Mouse (Mus musculus): Measurements from ENCODE around the gene Zcchc14. TPM values are rescaled to one million over a fixed set of nuclear protein-coding genes. Genes with fewer than 3 reads are reported as not detected.
"Not testable (repeated sequence)": the region's sequence is repeated elsewhere in the genome, so short reads cannot be mapped to it uniquely, and the experiment has no call there.

The Zcchc14 gene
- polyA plus RNA-seq, 1 experiment from 2014 or later = 10.7 TPM

DNA sequence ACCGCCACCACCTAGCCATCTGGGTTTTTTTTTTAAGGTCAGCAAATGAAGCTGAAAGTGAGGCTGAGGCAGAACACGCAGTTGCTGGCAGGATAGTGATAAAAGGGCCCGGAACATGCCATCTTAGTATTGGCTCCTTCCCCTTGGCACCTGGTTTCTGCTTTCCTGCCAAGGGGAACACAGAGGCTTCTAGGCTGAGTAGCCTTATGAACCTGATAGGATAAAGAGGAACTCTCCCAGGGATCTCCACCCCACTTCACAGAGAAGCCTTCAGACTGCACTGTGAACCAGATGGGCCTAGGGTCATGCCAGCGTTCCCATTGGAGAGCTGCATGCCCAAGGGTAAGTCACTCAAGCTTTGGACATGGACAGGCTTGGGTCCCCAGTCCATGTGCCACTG, 28.2 kb upstream of the Zcchc14 start:
- Histone ChIP-seq H3K4me1 (replicated peaks) (no peaks in the 10 kb centered on the region), H3K9me3 (no peaks in the 10 kb centered on the region), H3K27ac (no peak overlapping the region), H3K27me3 (replicated peaks) (no peaks in the 10 kb centered on the region), H3K4me2 (replicated peaks) (no peak overlapping the region), H3K4me3 (replicated peaks) (no peak overlapping the region), H3K9ac (no peak overlapping the region), H3K36me3 (no peaks in the 10 kb centered on the region)
- ATAC-seq = no peak
- 83% methylated on average over 4 of the region's 4 CpGs for WGBS

DNA sequence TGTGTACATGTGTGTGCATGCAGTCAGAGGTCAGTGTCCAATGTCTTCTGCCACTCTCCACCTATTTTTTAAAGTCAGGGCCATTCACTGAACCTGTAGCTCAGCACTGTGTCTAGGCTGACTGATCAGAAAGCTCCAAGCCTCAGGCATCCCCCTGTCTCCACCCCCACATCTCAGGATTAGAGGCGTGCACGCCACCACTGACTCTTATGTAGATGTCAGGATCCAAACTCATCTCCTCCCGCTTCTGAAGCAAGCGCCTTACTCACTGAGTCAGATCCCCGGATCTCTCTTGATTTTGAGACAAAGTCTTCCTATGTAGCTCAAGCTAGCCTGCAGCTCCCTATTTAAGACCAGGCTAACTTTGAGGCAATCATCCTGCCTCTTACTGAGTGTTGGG, 26.0 kb upstream of the Zcchc14 start:
- WGBS = 70% methylated on average over 5 of the region's 5 CpGs
- H3K27me3 ChIP-seq (replicated peaks) = no peaks in the 10 kb centered on the region
- H3K4me3 ChIP-seq (replicated peaks) = no peak overlapping the region
- ATAC-seq = no peak
- H3K4me1 ChIP-seq (replicated peaks) = no peaks in the 10 kb centered on the region
- H3K9me3 ChIP-seq = no peaks in the 10 kb centered on the region
- H3K9ac ChIP-seq = no peak overlapping the region
- H3K4me2 ChIP-seq (replicated peaks) = no peak overlapping the region
- H3K27ac ChIP-seq = no peak overlapping the region
- H3K36me3 ChIP-seq = no peaks in the 10 kb centered on the region

DNA sequence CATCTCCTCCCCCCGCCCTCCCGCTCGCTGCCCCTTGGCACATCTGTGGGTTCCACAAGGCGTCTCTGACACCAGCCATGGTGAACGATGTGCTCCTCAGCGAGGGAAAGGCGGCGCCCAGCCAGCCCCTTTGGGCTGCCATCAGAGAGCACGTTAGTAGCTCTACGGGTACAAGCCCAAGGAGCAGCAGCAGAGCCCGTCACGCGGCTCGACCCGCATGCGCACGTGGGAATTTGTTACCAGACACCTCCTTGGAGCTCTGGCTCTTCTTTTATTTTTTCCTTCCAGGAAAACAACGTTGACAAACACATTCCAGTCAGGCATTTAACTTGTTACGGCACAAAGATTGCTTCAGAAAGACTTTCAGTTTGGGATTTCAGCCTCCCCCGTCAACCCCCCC, 23.0 kb upstream of the Zcchc14 start:
- Histone ChIP-seq H3K4me2 (replicated peaks) (no peak overlapping the region), H3K9me3 (no peaks in the 10 kb centered on the region), H3K36me3 (no peaks in the 10 kb centered on the region), H3K9ac (no peak overlapping the region), H3K4me1 (replicated peaks) (no peaks in the 10 kb centered on the region), H3K27me3 (replicated peaks) (no peaks in the 10 kb centered on the region), H3K27ac (no peak overlapping the region), H3K4me3 (replicated peaks) (no peak overlapping the region)
- ATAC-seq = no peak
- WGBS = 46% methylated on average over 20 of the region's 20 CpGs

- H3K27ac ChIP-seq = no peak overlapping the region
- H3K4me3 ChIP-seq (replicated peaks) = no peak overlapping the region
- WGBS = 77% methylated on average over 3 of the region's 3 CpGs
- no peaks in the 10 kb centered on the region for H3K27me3 ChIP-seq (replicated peaks)
- no peak for ATAC-seq
- H3K36me3 ChIP-seq = no peaks in the 10 kb centered on the region
- H3K9ac ChIP-seq = no peak overlapping the region
- no peaks in the 10 kb centered on the region for H3K9me3 ChIP-seq
- H3K4me1 ChIP-seq (replicated peaks) = no peaks in the 10 kb centered on the region
- no peak overlapping the region for H3K4me2 ChIP-seq (replicated peaks)
Measured at GRCm38 (mm10) chr8:121675161-121675560, 22.5 kb upstream of the Zcchc14 start.

- 58% methylated on average over 5 of the region's 5 CpGs for WGBS
Measured at GRCm38 (mm10) chr8:121674524-121674923, 21.8 kb upstream of the Zcchc14 start.

GRCm38 (mm10) chr8:121673917-121674316, 21.2 kb upstream of the Zcchc14 start:
- Histone ChIP-seq H3K4me1 (replicated peaks) (peaks cover 5% of the 10 kb centered on the region; the same call in 1 of the 2 replicates), H3K4me3 (replicated peaks) (no peak overlapping the region), H3K4me2 (replicated peaks) (no peak overlapping the region), H3K9ac (no peak overlapping the region), H3K9me3 (no peaks in the 10 kb centered on the region), H3K27ac (no peak overlapping the region), H3K36me3 (no peaks in the 10 kb centered on the region), H3K27me3 (replicated peaks) (no peaks in the 10 kb centered on the region)
- ATAC-seq = peak; percentile 49
- 66% methylated on average over 5 of the region's 5 CpGs for WGBS

More at GRCm38 (mm10) chr8:121674524-121674923, 21.8 kb upstream of the Zcchc14 start:
- no peak for ATAC-seq
- Histone ChIP-seq H3K27ac (no peak overlapping the region), H3K9ac (no peak overlapping the region), H3K36me3 (no peaks in the 10 kb centered on the region), H3K4me3 (replicated peaks) (no peak overlapping the region), H3K27me3 (replicated peaks) (no peaks in the 10 kb centered on the region), H3K4me1 (replicated peaks) (no peaks in the 10 kb centered on the region), H3K9me3 (no peaks in the 10 kb centered on the region), H3K4me2 (replicated peaks) (no peak overlapping the region)

- no peaks in the 10 kb centered on the region for H3K36me3 ChIP-seq
- no peak overlapping the region for H3K4me2 ChIP-seq (replicated peaks)
- no peaks in the 10 kb centered on the region for H3K27me3 ChIP-seq (replicated peaks)
- no peak overlapping the region for H3K4me3 ChIP-seq (replicated peaks)
- peaks cover 13% of the 10 kb centered on the region for H3K4me1 ChIP-seq (replicated peaks)
- H3K9ac ChIP-seq = no peak overlapping the region
- H3K9me3 ChIP-seq = no peaks in the 10 kb centered on the region
- no peak overlapping the region for H3K27ac ChIP-seq
- 57% methylated on average over 4 of the region's 4 CpGs for WGBS
- no peak for ATAC-seq
Measured at GRCm38 (mm10) chr8:121673153-121673552, 20.5 kb upstream of the Zcchc14 start.

GRCm38 (mm10) chr8:121669208-121669607, 16.5 kb upstream of the Zcchc14 start:
- Histone ChIP-seq H3K27ac (no peak overlapping the region), H3K36me3 (no peaks in the 10 kb centered on the region), H3K9ac (no peak overlapping the region), H3K27me3 (replicated peaks) (no peaks in the 10 kb centered on the region), H3K4me2 (replicated peaks) (no peak overlapping the region), H3K9me3 (no peaks in the 10 kb centered on the region), H3K4me3 (replicated peaks) (no peak overlapping the region), H3K4me1 (replicated peaks) (peaks cover 23% of the 10 kb centered on the region)
- ATAC-seq = no peak
- WGBS = 24% methylated on average over 8 of the region's 8 CpGs

- WGBS = 50% methylated on average over 6 of the region's 6 CpGs
- Histone ChIP-seq H3K9ac (no peak overlapping the region), H3K27me3 (replicated peaks) (no peaks in the 10 kb centered on the region), H3K4me3 (replicated peaks) (no peak overlapping the region), H3K4me1 (replicated peaks) (peaks cover 23% of the 10 kb centered on the region), H3K27ac (peak overlapping the region; percentile 20; the same call in 1 of the 2 replicates), H3K9me3 (no peaks in the 10 kb centered on the region), H3K36me3 (no peaks in the 10 kb centered on the region), H3K4me2 (replicated peaks) (no peak overlapping the region)
- ATAC-seq = no peak
Measured at GRCm38 (mm10) chr8:121668553-121668952, 15.9 kb upstream of the Zcchc14 start.

GRCm38 (mm10) chr8:121667936-121668500, 15.3 kb upstream of the Zcchc14 start:
- H3K9ac ChIP-seq; H3K36me3 ChIP-seq; ATAC-seq; H3K9me3 ChIP-seq; H3K4me3 ChIP-seq (replicated peaks); H3K27ac ChIP-seq; H3K4me2 ChIP-seq (replicated peaks); H3K27me3 ChIP-seq (replicated peaks): not testable (repeated sequence)
- WGBS = 57% methylated on average over 9 of the region's 9 CpGs
- H3K4me1 ChIP-seq (replicated peaks) = peaks cover 23% of the 10 kb centered on the region

- peak overlapping the region; percentile 61 for H3K4me2 ChIP-seq (replicated peaks)
- H3K27me3 ChIP-seq (replicated peaks) = no peaks in the 10 kb centered on the region
- 3% methylated on average over 16 of the region's 16 CpGs for WGBS
- H3K36me3 ChIP-seq = no peaks in the 10 kb centered on the region
- ATAC-seq = peak; percentile 84
- H3K4me3 ChIP-seq (replicated peaks) = peak overlapping the region; percentile 22
- H3K9ac ChIP-seq = peak overlapping the region; percentile 29; the same call in 1 of the 2 replicates
- peaks cover 23% of the 10 kb centered on the region for H3K4me1 ChIP-seq (replicated peaks)
- H3K9me3 ChIP-seq = no peaks in the 10 kb centered on the region
- H3K27ac ChIP-seq = peak overlapping the region; percentile 88
Measured at GRCm38 (mm10) chr8:121665329-121665728, 12.6 kb upstream of the Zcchc14 start.

DNA sequence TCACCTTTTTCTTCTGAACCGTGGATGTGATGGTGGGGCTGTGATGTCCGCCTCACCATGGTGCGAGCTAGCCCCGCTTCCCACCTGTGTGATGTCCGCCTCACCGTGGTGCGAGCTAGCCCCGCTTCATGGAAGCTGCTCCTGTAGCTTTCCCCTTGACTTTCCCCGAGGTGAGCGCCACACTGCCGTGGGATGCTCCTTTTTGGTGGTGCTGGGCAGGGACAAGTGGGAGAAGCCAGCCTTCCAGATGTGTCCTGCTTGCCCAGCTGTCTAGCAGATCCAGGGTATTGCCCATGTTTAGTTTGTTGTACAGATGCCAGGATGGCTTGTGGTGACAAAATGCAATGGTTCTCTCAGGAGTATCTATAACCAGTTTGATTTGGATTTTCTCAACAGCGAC, 10.4 kb upstream of the Zcchc14 start:
- Histone ChIP-seq H3K4me3 (replicated peaks) (no peak overlapping the region), H3K9ac (no peak overlapping the region), H3K27me3 (replicated peaks) (no peaks in the 10 kb centered on the region), H3K4me2 (replicated peaks) (no peak overlapping the region), H3K9me3 (no peaks in the 10 kb centered on the region), H3K27ac (no peak overlapping the region), H3K36me3 (no peaks in the 10 kb centered on the region), H3K4me1 (replicated peaks) (peaks cover 10% of the 10 kb centered on the region; the same call in 1 of the 2 replicates)
- no peak for ATAC-seq
- WGBS = 93% methylated on average over 12 of the region's 12 CpGs

- Histone ChIP-seq H3K36me3 (no peaks in the 10 kb centered on the region), H3K9ac (no peak overlapping the region), H3K27ac (no peak overlapping the region), H3K4me2 (replicated peaks) (no peak overlapping the region), H3K27me3 (replicated peaks) (no peaks in the 10 kb centered on the region), H3K4me3 (replicated peaks) (no peak overlapping the region), H3K9me3 (no peaks in the 10 kb centered on the region), H3K4me1 (replicated peaks) (peaks cover 9% of the 10 kb centered on the region; the same call in 1 of the 2 replicates)
- WGBS = 69% methylated on average over 18 of the region's 18 CpGs
- no peak for ATAC-seq
Measured at GRCm38 (mm10) chr8:121661631-121662357, 9.1 kb upstream of the Zcchc14 start.

All from intestine, embryonic 15.5 days (tissue).